Mouse (Mus musculus) heart, embryonic 15.5 days (tissue): ENCODE results near the gene Zfp865. TPM values are rescaled to one million over a fixed set of nuclear protein-coding genes. Genes with fewer than 3 reads are reported as not detected.

Experiments
- ATAC-seq: fragments of 200-750 bp; cut with Nextera tagmentation; replicated peaks from 2 replicates; pipeline ENCODE4 v1.8.0; 2017; ENCODE audit warnings: low read depth, moderate TSS enrichment; ENCODE audit not compliant: insufficient number of reproducible peaks, insufficient read depth, low FRiP score
- H3K27ac ChIP-seq: fragments of 300-500 bp; sonication (generic); 2 replicates; pipeline ENCODE4 v1.5.1; 2015; ENCODE audit warnings: mild to moderate bottlenecking, inconsistent platforms
- H3K27me3 ChIP-seq: fragments of 300-500 bp; sonication (generic); 2 replicates; pipeline ENCODE4 v1.6.1; 2015; ENCODE audit warnings: inconsistent platforms
- H3K36me3 ChIP-seq: fragments of 300-500 bp; sonication (generic); 2 replicates; pipeline ENCODE4 v1.6.1; 2015; ENCODE audit warnings: mild to moderate bottlenecking, inconsistent platforms
- H3K4me1 ChIP-seq: fragments of 300-500 bp; sonication (generic); replicated peaks from 2 replicates; pipeline ENCODE4 v1.6.1; 2015; ENCODE audit warnings: inconsistent platforms
- H3K4me2 ChIP-seq: fragments of 300-500 bp; sonication (generic); 2 replicates; pipeline ENCODE4 v1.6.1; 2015; ENCODE audit warnings: inconsistent platforms, mild to moderate bottlenecking, moderate library complexity
- H3K4me3 ChIP-seq: fragments of 300-500 bp; sonication (generic); 2 replicates; pipeline ENCODE4 v1.5.1; 2015; ENCODE audit warnings: mild to moderate bottlenecking, inconsistent platforms
- H3K9ac ChIP-seq: fragments of 300-500 bp; sonication (generic); 2 replicates; pipeline ENCODE4 v1.6.1; 2015; ENCODE audit warnings: mild to moderate bottlenecking, inconsistent platforms
- H3K9me3 ChIP-seq: fragments of 300-500 bp; sonication (generic); replicated peaks from 2 replicates; pipeline ENCODE4 v1.6.1; 2016; ENCODE audit warnings: inconsistent platforms
- WGBS: fragments of 180-500 bp; shearing (Covaris S2); methylation state at CpG from one replicate; pipeline ENCODE4 v1.1.7; 2015; ENCODE audit warnings: mixed read lengths; 5-methylcytosine and 5-hydroxymethylcytosine counted together
- polyA plus RNA-seq: library from polyadenylated mRNA; unstranded; fragments of >200 nt; fragmentation: Nextera tagmentation; extraction: Ambion mirVana; gene quantifications from 2 replicates; pipeline ENCODE4 v1.2.1, GENCODE M21; 2015

The Zfp865 gene
- polyA plus RNA-seq, 1 experiment from 2014 or later = 3.3 TPM

DNA sequence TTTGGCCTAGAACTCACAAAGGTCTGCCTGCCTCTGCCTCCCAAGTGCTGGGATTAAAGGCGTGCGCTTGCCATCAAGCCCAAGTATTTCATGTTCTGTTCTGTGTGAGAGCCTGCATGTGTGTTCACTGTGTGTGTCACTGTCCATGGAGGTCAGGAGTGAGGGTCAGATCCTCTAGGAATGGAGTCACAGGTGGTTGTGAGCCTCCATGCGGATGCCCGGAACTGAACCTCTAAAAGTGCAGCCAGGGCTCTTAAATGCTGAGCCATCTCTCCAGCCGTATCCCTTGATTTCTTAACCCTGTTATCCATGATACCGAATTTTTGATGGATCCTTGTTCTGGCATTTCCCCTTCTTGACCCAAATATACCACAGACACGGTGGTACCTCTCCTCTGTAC, 16.9 kb downstream of the Zfp865 start:
- 90% methylated on average over 7 of the region's 7 CpGs for WGBS

DNA sequence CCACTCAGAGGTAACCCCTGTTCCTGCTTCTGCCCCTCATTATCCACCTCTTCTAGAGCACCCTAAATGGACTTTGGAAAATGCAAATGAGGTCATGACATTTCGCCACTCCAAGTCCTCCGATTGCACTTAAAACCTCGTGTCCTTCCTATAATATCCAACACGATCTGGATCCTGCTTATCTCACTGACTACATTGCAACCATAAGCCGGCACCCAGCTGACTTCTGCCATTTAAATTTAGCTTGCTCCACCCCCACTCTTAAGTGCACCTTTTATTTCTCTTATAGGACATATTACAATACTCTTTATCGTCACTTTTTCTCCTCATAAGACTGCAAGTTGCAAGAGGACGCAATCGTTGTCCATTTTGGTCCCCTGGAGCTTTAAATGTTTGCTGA, 17.3 kb downstream of the Zfp865 start:
- H3K27me3 ChIP-seq = no peaks in the 10 kb centered on the region
- peak overlapping the region; percentile 82; the same call in 1 of the 2 replicates for H3K9ac ChIP-seq
- no peaks in the 10 kb centered on the region for H3K9me3 ChIP-seq
- H3K27ac ChIP-seq = peak overlapping the region; percentile 96
- ATAC-seq = no peak
- peak overlapping the region; percentile 60 for H3K4me2 ChIP-seq
- WGBS = 72% methylated on average over 8 of the region's 8 CpGs
- H3K4me1 ChIP-seq = peaks cover 13% of the 10 kb centered on the region
- peaks cover 36% of the 10 kb centered on the region for H3K36me3 ChIP-seq
- peak overlapping the region; percentile 77 for H3K4me3 ChIP-seq

More for the DNA sequence above, 16.9 kb downstream of the Zfp865 start:
- Histone ChIP-seq H3K4me3 (no peak overlapping the region), H3K9ac (no peak overlapping the region), H3K36me3 (peaks cover 40% of the 10 kb centered on the region), H3K4me2 (peak overlapping the region; percentile 60; the same call in 1 of the 2 replicates), H3K4me1 (peaks cover 13% of the 10 kb centered on the region), H3K27me3 (no peaks in the 10 kb centered on the region), H3K9me3 (no peaks in the 10 kb centered on the region), H3K27ac (no peak overlapping the region)
- ATAC-seq = no peak

- Histone ChIP-seq H3K27me3 (no peaks in the 10 kb centered on the region), H3K9ac (peak within 1 kb of the TSS; percentile 82), H3K27ac (peak within 1 kb of the TSS; percentile 96), H3K9me3 (no peaks in the 10 kb centered on the region), H3K4me3 (peak within 1 kb of the TSS; percentile 77), H3K4me2 (peak within 1 kb of the TSS; percentile 60), H3K4me1 (peaks cover 13% of the 10 kb centered on the region), H3K36me3 (peaks cover 28% of the 10 kb centered on the region)
- WGBS = under 1% methylated on average over 48 of the region's 48 CpGs
- peak; percentile 96 for ATAC-seq
Observed at GRCm38 (mm10) chr7:5038109-5038732, 18.0 kb downstream of the Zfp865 start, which contains the start of gene Zfp784. TSS of gene Zfp784 (minus strand) at chr7:5038446.

GRCm38 (mm10) chr7:5038940-5039339, 18.8 kb downstream of the Zfp865 start:
- Histone ChIP-seq H3K4me2 (peak overlapping the region; percentile 60), H3K9me3 (no peaks in the 10 kb centered on the region), H3K9ac (peak overlapping the region; percentile 82; the same call in 1 of the 2 replicates), H3K36me3 (peaks cover 21% of the 10 kb centered on the region), H3K27ac (peak overlapping the region; percentile 96), H3K4me3 (peak overlapping the region; percentile 77), H3K4me1 (peaks cover 13% of the 10 kb centered on the region), H3K27me3 (no peaks in the 10 kb centered on the region)
- ATAC-seq = no peak
- whole genome bisulfite sequencing = 25% methylated on average over 5 of the region's 5 CpGs

- no peak for ATAC-seq
- no peak overlapping the region for H3K27ac ChIP-seq
- H3K36me3 ChIP-seq = no peaks in the 10 kb centered on the region
- H3K4me1 ChIP-seq = no peaks in the 10 kb centered on the region
- no peak overlapping the region for H3K4me3 ChIP-seq
- H3K9ac ChIP-seq = no peak overlapping the region
- H3K27me3 ChIP-seq = no peaks in the 10 kb centered on the region
- 51% methylated on average over 2 of the region's 2 CpGs for WGBS
- H3K4me2 ChIP-seq = no peak overlapping the region
- H3K9me3 ChIP-seq = no peaks in the 10 kb centered on the region
Observed at GRCm38 (mm10) chr7:5044981-5045380, 24.8 kb downstream of the Zfp865 start.

GRCm38 (mm10) chr7:5046112-5046511, 25.9 kb downstream of the Zfp865 start:
- WGBS = 63% methylated on average over 2 of the region's 2 CpGs
- H3K4me2 ChIP-seq = no peak overlapping the region
- no peaks in the 10 kb centered on the region for H3K9me3 ChIP-seq
- H3K9ac ChIP-seq = no peak overlapping the region
- H3K27me3 ChIP-seq = no peaks in the 10 kb centered on the region
- H3K27ac ChIP-seq = no peak overlapping the region
- H3K4me1 ChIP-seq = peaks cover 8% of the 10 kb centered on the region
- H3K4me3 ChIP-seq = no peak overlapping the region
- no peak for ATAC-seq
- no peaks in the 10 kb centered on the region for H3K36me3 ChIP-seq

DNA sequence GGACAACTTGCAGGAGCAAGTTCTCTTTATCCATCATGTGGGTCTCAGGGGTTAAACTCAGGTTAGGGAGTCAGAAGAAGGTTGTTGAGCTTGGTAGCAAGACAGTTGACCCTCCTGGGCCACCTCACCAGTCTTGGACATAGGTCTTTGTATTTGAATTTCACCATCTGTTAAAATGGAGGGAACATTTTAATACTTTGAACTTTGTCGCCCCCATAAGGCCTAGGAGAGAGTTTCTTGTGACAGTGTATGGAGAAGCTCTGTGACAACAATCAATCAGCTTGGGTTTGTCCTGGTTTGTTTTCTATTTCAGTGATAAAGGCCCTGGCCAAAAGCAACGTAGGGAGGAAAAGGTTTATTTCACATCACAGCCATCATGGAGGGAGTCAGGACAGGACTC, 27.1 kb downstream of the Zfp865 start:
- Histone ChIP-seq H3K27ac (no peak overlapping the region), H3K27me3 (peaks cover 7% of the 10 kb centered on the region), H3K9me3 (no peaks in the 10 kb centered on the region), H3K4me2 (no peak overlapping the region), H3K36me3 (no peaks in the 10 kb centered on the region), H3K9ac (no peak overlapping the region), H3K4me3 (no peak overlapping the region), H3K4me1 (peaks cover 15% of the 10 kb centered on the region)
- WGBS = 15% methylated on average over 2 of the region's 2 CpGs
- ATAC-seq = no peak

DNA sequence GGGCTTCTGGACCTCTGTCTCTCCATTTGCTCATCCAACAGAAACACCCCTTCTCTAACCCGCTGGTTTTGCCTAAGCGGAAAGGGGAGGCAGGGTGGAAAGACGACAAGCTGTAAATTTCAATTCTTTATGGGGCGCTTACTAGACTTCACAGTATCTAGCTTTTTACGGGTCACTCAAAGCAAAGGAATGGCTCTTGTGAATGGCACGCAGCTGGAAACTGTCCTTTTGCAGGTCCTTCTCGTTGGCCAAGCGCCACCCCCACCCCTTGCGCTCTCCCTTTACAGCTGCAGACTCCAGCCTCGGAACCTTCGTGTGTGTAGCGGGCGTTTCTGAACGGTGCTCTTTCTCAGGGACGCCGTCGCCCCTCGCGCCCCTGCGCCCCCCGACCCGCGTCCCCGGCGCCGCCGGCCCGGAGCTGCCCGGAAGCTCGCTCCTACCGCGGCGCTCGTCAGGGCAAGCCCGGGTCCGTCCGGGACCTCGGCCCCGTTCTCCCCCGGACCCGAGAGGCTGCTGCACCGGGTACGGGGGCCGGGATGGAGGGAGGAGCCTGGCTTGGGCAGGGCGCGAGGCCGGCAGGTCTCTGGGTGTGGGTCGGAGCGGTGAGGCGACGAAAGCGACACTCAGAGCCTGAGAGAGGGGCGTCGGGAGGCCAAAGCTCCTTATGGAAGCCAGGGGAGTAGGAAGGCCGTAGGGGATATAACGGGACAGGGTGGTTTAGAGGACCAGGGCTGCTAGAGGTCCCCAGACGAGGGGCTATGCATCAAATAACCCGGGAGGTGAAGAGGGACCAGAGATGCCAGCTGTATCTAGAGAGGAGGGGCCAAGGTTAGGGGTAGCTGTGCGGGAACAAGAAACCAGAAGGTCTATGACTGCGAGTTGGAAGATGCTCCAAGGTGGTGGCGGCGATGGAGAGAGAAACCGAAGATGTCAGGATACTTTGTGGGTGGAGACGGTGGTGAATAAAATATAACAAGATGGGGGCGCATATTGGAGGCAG, 31.3 kb downstream of the Zfp865 start, which contains the start of gene Zfp580:
Gene Zfp580 (plus strand): TSS at position 346 of the 1,000 bp plus-strand sequence.
- Histone ChIP-seq H3K36me3 (no peaks in the 10 kb centered on the region), H3K9ac (peak within 1 kb of the TSS; percentile 82), H3K4me2 (peak within 1 kb of the TSS; percentile 96), H3K4me1 (peaks cover 33% of the 10 kb centered on the region), H3K4me3 (peak within 1 kb of the TSS; percentile 89), H3K9me3 (no peaks in the 10 kb centered on the region), H3K27ac (peak within 1 kb of the TSS; percentile 68), H3K27me3 (peaks cover 49% of the 10 kb centered on the region)
- ATAC-seq = peak; percentile 77
- 2% methylated on average over 65 of the region's 65 CpGs for WGBS

DNA sequence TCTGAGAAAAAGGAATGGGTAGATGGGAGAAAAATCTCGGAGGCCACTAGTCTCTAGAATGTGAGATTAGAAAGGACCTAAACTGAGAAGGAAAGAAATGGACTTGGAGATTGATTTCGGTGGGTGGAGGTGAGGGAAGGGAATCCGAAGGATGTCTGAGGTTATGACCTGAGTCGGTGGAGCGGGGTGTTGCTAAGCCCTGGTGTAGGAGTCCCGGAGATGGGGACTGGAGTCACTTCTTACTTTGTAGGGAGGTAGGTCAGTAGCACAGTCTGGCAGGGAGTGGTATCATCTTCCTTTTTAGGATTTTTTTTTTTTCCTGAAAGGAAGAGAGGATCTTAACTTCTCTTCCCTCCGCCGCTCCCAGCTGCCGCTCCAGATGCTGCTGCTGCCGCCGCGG, 32.3 kb downstream of the Zfp865 start:
- no peak overlapping the region for H3K27ac ChIP-seq
- no peaks in the 10 kb centered on the region for H3K36me3 ChIP-seq
- peak overlapping the region; percentile 53 for H3K9ac ChIP-seq
- peaks cover 40% of the 10 kb centered on the region for H3K4me1 ChIP-seq
- peak overlapping the region; percentile 96 for H3K4me2 ChIP-seq
- peaks cover 59% of the 10 kb centered on the region for H3K27me3 ChIP-seq
- no peaks in the 10 kb centered on the region for H3K9me3 ChIP-seq
- no peak for ATAC-seq
- WGBS = 4% methylated on average over 12 of the region's 12 CpGs
- H3K4me3 ChIP-seq = peak overlapping the region; percentile 89

DNA sequence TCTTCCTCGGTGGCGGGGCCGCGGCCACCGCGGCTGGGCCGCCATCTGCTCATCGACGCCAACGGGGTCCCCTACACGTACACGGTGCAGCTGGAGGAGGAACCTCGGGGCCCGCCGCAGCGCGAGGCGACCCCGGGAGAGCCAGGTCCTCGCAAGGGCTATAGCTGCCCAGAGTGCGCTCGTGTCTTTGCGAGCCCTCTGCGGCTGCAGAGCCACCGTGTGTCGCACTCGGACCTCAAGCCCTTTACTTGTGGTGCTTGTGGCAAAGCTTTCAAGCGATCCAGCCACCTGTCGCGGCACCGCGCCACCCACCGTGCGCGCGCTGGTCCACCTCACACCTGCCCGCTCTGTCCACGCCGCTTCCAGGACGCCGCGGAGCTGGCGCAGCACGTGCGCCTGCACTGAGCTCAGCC, 32.8 kb downstream of the Zfp865 start:
- Histone ChIP-seq H3K27ac (no peak overlapping the region), H3K36me3 (no peaks in the 10 kb centered on the region), H3K4me3 (peak overlapping the region; percentile 89), H3K9ac (peak overlapping the region; percentile 53), H3K4me1 (peaks cover 40% of the 10 kb centered on the region), H3K27me3 (peaks cover 64% of the 10 kb centered on the region), H3K4me2 (peak overlapping the region; percentile 96), H3K9me3 (no peaks in the 10 kb centered on the region)
- ATAC-seq = no peak
- 8% methylated on average over 41 of the region's 45 CpGs for WGBS

GRCm38 (mm10) chr7:5053456-5054179, 33.4 kb downstream of the Zfp865 start:
- H3K9ac ChIP-seq = no peak overlapping the region
- H3K4me1 ChIP-seq = peaks cover 40% of the 10 kb centered on the region
- H3K4me3 ChIP-seq = peak overlapping the region; percentile 89
- WGBS = 9% methylated on average over 32 of the region's 32 CpGs
- no peak overlapping the region for H3K27ac ChIP-seq
- no peaks in the 10 kb centered on the region for H3K9me3 ChIP-seq
- H3K27me3 ChIP-seq = peaks cover 70% of the 10 kb centered on the region
- peak overlapping the region; percentile 96 for H3K4me2 ChIP-seq
- no peaks in the 10 kb centered on the region for H3K36me3 ChIP-seq
- ATAC-seq = no peak
